Mouse (Mus musculus): ENCODE data around the gene Nt5c3b. TPM values are rescaled to one million over a fixed set of nuclear protein-coding genes. Genes with fewer than 3 reads are reported as not detected.

Nt5c3b gene
- polyA plus RNA-seq, 1 experiment from 2014 or later, result 100 TPM

DNA sequence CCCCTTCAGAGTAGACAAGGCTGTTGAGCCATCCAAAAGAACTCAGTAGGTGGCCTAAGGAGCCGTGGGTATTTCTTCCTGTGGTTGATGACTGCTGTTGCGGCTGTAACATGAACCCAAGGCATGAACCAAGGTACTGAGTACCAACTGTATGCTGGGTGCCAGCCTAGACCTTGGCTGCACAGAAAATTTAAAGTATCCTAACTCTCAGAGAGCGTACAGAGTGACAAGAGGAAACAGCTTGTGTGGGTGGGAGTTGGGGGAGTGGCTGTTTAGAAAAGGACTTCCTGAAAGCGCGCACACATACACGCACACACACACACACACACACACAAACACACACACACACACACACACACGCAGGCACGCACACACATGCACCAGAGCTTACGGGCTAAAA lies 42.3 kb downstream of the Nt5c3b start:
- H3K9ac ChIP-seq (replicated peaks; ENCODE audit: low read length), result no peak overlapping the region
- WGBS, result 85% methylated on average over 9 of the region's 9 CpGs

DNA sequence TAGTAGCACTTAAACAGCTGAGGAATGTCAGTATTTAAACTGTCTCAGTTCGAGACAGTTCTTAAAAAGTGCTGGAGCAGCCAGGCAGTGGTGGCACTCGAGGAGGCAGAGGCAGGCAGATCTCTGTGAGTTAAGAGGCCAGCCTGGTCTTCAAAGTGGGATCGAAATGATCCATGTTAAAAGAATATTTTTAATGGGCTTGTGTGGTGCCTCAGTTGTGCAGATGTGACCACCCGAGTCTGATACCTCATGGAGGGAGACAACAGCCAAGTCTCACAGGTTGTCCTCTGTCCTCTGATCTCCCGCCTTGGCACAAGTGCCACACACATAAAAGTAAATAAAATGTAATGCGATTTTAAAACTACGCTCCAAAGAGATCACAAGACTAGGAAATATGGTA lies 43.1 kb downstream of the Nt5c3b start:
- Histone ChIP-seq H3K36me3 (ENCODE audit: control insufficient read depth, insufficient read depth, low read length) (no peaks in the 10 kb centered on the region), H3K4me3 (replicated peaks; ENCODE audit: low read depth, low read length) (no peak overlapping the region), H3K9me3 (ENCODE audit: control insufficient read depth, low read length) (no peaks in the 10 kb centered on the region), H3K4me1 (ENCODE audit: control insufficient read depth, insufficient read depth, low read length) (peaks cover 21% of the 10 kb centered on the region), H3K4me2 (ENCODE audit: low read length) (no peak overlapping the region), H3K9ac (replicated peaks; ENCODE audit: low read length) (no peak overlapping the region), H3K27ac (replicated peaks; ENCODE audit: low read depth, low read length) (no peak overlapping the region), H3K27me3 (ENCODE audit: control insufficient read depth, insufficient read depth, low read length) (no peaks in the 10 kb centered on the region)
- DNase-seq (no peak), ATAC-seq (ENCODE audit: low FRiP score, low TSS enrichment) (no peak)
- WGBS, result 96% methylated on average over 7 of the region's 7 CpGs

More for the DNA sequence above, 42.3 kb downstream of the Nt5c3b start:
- no peak overlapping the region for H3K4me2 ChIP-seq (ENCODE audit: low read length)
- no peaks in the 10 kb centered on the region for H3K9me3 ChIP-seq (ENCODE audit: control insufficient read depth, low read length)
- H3K27ac ChIP-seq (replicated peaks; ENCODE audit: low read depth, low read length), result no peak overlapping the region
- H3K4me1 ChIP-seq (ENCODE audit: control insufficient read depth, insufficient read depth, low read length), result peaks cover 26% of the 10 kb centered on the region
- H3K36me3 ChIP-seq (ENCODE audit: control insufficient read depth, insufficient read depth, low read length), result no peaks in the 10 kb centered on the region
- no peaks in the 10 kb centered on the region for H3K27me3 ChIP-seq (ENCODE audit: control insufficient read depth, insufficient read depth, low read length)
- no peak for ATAC-seq (ENCODE audit: low FRiP score, low TSS enrichment)
- DNase-seq, result no peak
- H3K4me3 ChIP-seq (replicated peaks; ENCODE audit: low read depth, low read length), result no peak overlapping the region

DNA sequence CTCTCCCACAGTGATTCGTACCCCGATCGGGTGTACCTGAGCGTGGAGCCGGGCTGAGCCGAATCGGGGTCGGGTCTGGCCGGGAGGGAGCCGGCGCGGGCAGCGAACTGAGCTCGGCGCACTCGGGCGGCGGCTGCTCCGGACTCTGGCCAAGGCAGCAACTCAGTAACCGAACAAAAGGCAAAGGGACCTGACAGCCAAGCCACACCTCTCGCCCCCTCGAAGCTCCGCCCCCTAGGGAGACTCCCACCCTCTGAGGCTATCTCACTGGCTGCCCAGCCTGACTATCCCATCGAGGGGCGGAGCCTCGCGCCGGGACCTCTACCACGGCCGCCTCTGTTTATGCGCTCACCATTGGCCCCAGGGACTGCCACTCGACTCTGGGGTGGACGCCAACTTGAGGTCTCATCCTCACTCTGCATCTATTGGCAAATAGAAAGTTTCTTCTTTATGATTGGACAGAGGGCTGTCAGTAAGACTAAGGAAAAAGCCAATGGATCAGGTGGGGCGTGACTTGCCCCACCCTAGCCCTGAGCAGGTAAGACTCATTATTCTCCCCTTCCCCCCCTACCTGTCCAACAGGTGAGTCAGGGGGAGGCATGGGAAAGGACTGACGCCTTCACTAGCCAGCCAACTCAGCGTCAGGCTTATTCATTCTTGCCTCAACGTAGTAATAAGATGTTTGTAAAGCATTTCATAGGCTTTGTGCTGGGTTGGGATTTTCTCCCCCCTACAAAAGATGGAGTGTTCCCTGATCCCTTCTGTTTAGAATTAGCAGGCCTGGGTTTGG lies 43.8 kb downstream of the Nt5c3b start, which contains the start of gene Jup:
TSS of gene Jup (minus strand) at position 164 of the 790 bp plus-strand sequence.
- peak within 1 kb of the TSS; percentile 72 for H3K27ac ChIP-seq (replicated peaks; ENCODE audit: low read depth, low read length)
- H3K36me3 ChIP-seq (ENCODE audit: control insufficient read depth, insufficient read depth, low read length), result no peaks in the 10 kb centered on the region
- peak; percentile 99 for DNase-seq
- peak within 1 kb of the TSS; percentile 73 for H3K9ac ChIP-seq (replicated peaks; ENCODE audit: low read length)
- peak; percentile 96 for ATAC-seq (ENCODE audit: low FRiP score, low TSS enrichment)
- no peaks in the 10 kb centered on the region for H3K9me3 ChIP-seq (ENCODE audit: control insufficient read depth, low read length)
- H3K4me3 ChIP-seq (replicated peaks; ENCODE audit: low read depth, low read length), result peak within 1 kb of the TSS; percentile 64
- 1% methylated on average over 37 of the region's 37 CpGs for WGBS
- H3K4me2 ChIP-seq (ENCODE audit: low read length), result peak within 1 kb of the TSS; percentile 71
- peaks cover 19% of the 10 kb centered on the region for H3K4me1 ChIP-seq (ENCODE audit: control insufficient read depth, insufficient read depth, low read length)
- no peaks in the 10 kb centered on the region for H3K27me3 ChIP-seq (ENCODE audit: control insufficient read depth, insufficient read depth, low read length)

DNA sequence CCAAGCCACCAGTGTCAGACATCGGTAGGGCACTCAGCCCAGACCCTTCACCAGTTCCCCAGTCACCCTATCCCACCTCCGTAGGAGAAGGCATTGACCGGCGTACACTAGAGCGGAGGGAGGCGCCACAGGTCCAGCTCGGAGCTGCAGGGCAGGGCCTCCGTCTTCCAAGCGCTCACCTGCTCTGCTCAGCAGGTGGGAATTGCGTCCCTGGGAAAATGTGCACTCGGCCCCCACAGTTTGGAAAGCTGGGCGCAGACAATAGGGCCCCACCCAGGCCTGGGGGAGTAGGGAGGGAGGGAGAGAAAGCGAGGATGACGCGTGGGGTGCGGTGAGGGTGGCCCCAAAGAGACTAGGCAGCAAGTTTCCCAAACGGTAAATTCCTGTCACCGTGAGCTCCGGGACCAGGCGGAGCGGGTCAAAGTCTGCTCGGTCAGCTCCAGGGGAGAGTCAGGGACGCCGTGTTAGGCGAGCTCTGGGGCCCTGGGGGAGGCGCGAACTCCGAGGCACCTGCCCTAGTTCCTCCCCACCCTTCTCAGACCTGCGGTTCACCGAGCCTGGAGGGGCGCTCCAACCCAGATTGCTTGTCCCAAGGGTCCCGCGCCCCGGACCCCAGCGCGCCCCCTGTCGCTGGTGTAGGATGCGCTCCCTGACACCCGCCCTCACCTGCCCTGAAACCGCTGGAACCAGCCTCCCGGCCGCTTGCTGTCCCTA lies 44.6 kb downstream of the Nt5c3b start:
- peaks cover 19% of the 10 kb centered on the region for H3K4me1 ChIP-seq (ENCODE audit: control insufficient read depth, insufficient read depth, low read length)
- 3% methylated on average over 42 of the region's 42 CpGs for WGBS

DNA sequence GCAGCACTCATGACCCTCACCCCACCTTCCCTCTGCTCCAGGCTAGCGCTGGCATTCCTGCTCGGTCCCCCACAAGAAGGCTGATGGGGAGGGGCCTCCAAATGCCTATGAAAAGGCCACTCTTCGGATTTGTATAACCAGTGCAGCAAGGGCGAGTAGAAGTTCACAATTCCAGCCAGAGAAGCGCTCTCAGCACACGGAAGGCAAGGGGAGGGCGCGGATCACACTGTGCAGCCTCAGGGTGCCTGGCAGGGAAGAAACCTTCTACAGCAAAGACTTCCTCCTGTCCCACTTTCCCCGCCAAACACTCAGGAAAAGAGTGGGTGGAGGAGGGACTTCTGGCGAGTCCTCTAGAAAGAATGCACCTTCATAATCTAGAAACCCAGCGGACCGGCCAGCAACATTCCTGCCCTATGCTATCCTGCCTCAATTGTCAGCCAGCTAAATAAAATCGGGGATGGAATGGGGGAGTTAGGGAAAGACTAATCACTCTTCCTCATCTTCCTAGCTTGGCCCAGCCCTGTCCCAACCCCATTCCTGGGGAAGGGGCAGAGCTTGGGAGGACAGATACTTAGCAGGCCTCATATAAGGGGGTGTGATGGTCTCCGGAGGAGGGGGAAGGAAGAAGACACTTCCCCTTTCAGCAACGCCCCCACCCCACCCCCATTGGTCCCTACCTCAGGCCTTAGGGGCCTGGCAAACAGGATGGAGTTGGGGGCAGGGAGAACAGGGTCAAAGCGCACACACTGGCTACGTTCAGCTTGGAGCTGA lies 45.6 kb downstream of the Nt5c3b start:
- Histone ChIP-seq H3K4me1 (ENCODE audit: control insufficient read depth, insufficient read depth, low read length) (peaks cover 19% of the 10 kb centered on the region), H3K9me3 (ENCODE audit: control insufficient read depth, low read length) (no peaks in the 10 kb centered on the region), H3K27me3 (ENCODE audit: control insufficient read depth, insufficient read depth, low read length) (no peaks in the 10 kb centered on the region), H3K36me3 (ENCODE audit: control insufficient read depth, insufficient read depth, low read length) (no peaks in the 10 kb centered on the region), H3K9ac (replicated peaks; ENCODE audit: low read length) (peak overlapping the region; percentile 73; the same call in 1 of the 2 replicates), H3K27ac (replicated peaks; ENCODE audit: low read depth, low read length) (no peak overlapping the region), H3K4me2 (ENCODE audit: low read length) (peak overlapping the region; percentile 71), H3K4me3 (replicated peaks; ENCODE audit: low read depth, low read length) (peak overlapping the region; percentile 64)
- WGBS, result 32% methylated on average over 17 of the region's 17 CpGs
- ATAC-seq (ENCODE audit: low FRiP score, low TSS enrichment) (no peak), DNase-seq (peak; percentile 21)

More for the DNA sequence above, 44.6 kb downstream of the Nt5c3b start:
- DNase-seq, result peak; percentile 44
- H3K4me3 ChIP-seq (replicated peaks; ENCODE audit: low read depth, low read length), result peak overlapping the region; percentile 64
- peak overlapping the region; percentile 73 for H3K9ac ChIP-seq (replicated peaks; ENCODE audit: low read length)
- no peaks in the 10 kb centered on the region for H3K36me3 ChIP-seq (ENCODE audit: control insufficient read depth, insufficient read depth, low read length)
- no peaks in the 10 kb centered on the region for H3K9me3 ChIP-seq (ENCODE audit: control insufficient read depth, low read length)
- H3K4me2 ChIP-seq (ENCODE audit: low read length), result peak overlapping the region; percentile 71
- no peaks in the 10 kb centered on the region for H3K27me3 ChIP-seq (ENCODE audit: control insufficient read depth, insufficient read depth, low read length)
- H3K27ac ChIP-seq (replicated peaks; ENCODE audit: low read depth, low read length), result peak overlapping the region; percentile 72
- no peak; the same call in none of the 2 replicates for ATAC-seq (ENCODE audit: low FRiP score, low TSS enrichment)

DNA sequence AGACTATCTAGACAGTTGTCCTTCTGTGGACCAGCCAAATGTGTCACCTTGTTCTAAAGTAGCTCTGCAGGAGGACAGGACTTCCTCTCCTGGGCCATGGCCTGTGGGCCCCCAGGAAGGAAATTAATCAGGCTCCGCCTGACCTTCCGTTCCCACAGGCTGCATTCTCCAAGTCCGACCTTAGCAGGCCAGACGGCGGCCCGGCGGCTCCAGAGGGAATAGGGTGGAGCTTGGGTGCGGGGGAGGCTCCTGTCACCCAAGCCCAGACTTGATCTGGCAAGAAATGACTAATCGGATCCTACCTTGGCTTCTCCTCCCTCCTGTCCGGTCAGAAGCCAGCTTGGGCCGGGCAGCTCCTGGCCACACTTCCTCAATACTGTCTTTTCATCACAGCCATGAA lies 46.4 kb downstream of the Nt5c3b start:
- Histone ChIP-seq H3K9ac (replicated peaks; ENCODE audit: low read length) (no peak overlapping the region), H3K4me1 (ENCODE audit: control insufficient read depth, insufficient read depth, low read length) (peaks cover 19% of the 10 kb centered on the region), H3K4me2 (ENCODE audit: low read length) (peak overlapping the region; percentile 71), H3K4me3 (replicated peaks; ENCODE audit: low read depth, low read length) (peak overlapping the region; percentile 64; the same call in 1 of the 2 replicates), H3K27me3 (ENCODE audit: control insufficient read depth, insufficient read depth, low read length) (no peaks in the 10 kb centered on the region), H3K36me3 (ENCODE audit: control insufficient read depth, insufficient read depth, low read length) (no peaks in the 10 kb centered on the region), H3K9me3 (ENCODE audit: control insufficient read depth, low read length) (no peaks in the 10 kb centered on the region), H3K27ac (replicated peaks; ENCODE audit: low read depth, low read length) (no peak overlapping the region)
- ATAC-seq (ENCODE audit: low FRiP score, low TSS enrichment) (no peak), DNase-seq (no peak)
- WGBS, result 49% methylated on average over 11 of the region's 11 CpGs

DNA sequence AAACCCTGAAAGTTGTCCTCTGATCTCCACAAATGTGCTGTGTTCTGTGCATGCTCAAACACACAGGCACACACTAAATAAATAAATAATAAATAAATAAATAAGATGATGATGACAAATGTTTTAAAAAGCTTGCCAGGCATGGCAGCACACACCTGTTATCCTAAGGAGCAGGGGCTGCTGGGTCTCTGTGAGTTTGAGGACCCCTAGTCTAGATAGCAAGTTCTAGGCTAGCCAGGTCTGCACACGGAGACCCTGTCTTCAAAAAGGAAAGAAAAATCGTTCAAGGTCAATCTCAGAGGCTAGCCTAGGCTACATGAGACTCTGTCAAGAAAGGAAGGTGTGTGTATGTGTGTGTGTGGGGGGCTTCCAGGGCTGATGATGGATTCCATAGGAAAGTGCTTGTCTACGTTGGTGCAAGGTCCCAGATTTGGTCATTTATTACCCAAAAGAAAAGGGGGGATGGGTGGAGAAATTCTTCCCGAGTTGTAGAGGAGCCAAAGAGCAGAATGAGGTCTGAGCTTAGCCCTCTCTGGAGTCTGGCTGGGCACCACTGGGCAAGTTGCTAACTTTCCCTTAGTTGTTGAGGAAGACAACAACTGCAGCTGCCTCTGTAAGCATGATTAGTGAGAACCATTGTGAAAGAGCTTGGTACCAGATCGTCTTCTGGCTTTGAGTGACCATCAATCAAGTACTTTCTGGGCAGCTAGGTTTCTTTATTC lies 47.1 kb downstream of the Nt5c3b start:
- no peak overlapping the region for H3K9ac ChIP-seq (replicated peaks; ENCODE audit: low read length)
- no peaks in the 10 kb centered on the region for H3K36me3 ChIP-seq (ENCODE audit: control insufficient read depth, insufficient read depth, low read length)
- H3K27ac ChIP-seq (replicated peaks; ENCODE audit: low read depth, low read length), result no peak overlapping the region
- H3K4me1 ChIP-seq (ENCODE audit: control insufficient read depth, insufficient read depth, low read length), result peaks cover 19% of the 10 kb centered on the region
- no peaks in the 10 kb centered on the region for H3K9me3 ChIP-seq (ENCODE audit: control insufficient read depth, low read length)
- H3K4me2 ChIP-seq (ENCODE audit: low read length), result peak overlapping the region; percentile 71; the same call in 1 of the 2 replicates
- H3K4me3 ChIP-seq (replicated peaks; ENCODE audit: low read depth, low read length), result peak overlapping the region; percentile 64; the same call in 1 of the 2 replicates
- DNase-seq (no peak), ATAC-seq (ENCODE audit: low FRiP score, low TSS enrichment) (no peak)
- no peaks in the 10 kb centered on the region for H3K27me3 ChIP-seq (ENCODE audit: control insufficient read depth, insufficient read depth, low read length)
- WGBS, result 70% methylated on average over 5 of the region's 5 CpGs

DNA sequence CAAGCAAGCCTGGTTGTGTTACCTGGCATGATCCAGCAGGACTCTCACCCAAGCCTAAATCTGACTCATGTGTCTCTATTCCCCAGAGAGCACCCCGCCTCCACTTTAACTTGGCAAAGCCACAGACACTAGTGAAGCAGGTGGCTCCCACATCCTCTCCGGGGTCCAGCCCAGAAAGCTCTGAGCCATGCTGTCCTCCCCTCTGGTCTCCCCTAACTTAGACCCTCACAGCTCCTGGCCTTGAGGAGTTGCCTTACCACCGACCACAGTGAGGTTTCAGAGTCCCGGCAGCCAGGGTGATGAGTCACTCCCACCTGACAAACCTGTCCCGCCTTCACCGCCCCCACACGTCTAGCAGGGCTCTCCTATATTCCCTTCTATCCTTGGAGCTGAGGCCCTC lies 47.9 kb downstream of the Nt5c3b start:
- WGBS, result 81% methylated on average over 7 of the region's 7 CpGs
- Histone ChIP-seq H3K27me3 (ENCODE audit: control insufficient read depth, insufficient read depth, low read length) (no peaks in the 10 kb centered on the region), H3K9me3 (ENCODE audit: control insufficient read depth, low read length) (no peaks in the 10 kb centered on the region), H3K9ac (replicated peaks; ENCODE audit: low read length) (no peak overlapping the region), H3K27ac (replicated peaks; ENCODE audit: low read depth, low read length) (no peak overlapping the region), H3K36me3 (ENCODE audit: control insufficient read depth, insufficient read depth, low read length) (no peaks in the 10 kb centered on the region), H3K4me2 (ENCODE audit: low read length) (no peak overlapping the region), H3K4me1 (ENCODE audit: control insufficient read depth, insufficient read depth, low read length) (peaks cover 19% of the 10 kb centered on the region), H3K4me3 (replicated peaks; ENCODE audit: low read depth, low read length) (no peak overlapping the region)
- ATAC-seq (ENCODE audit: low FRiP score, low TSS enrichment) (no peak), DNase-seq (no peak)
